ENCODE assay signal across 5 mouse cellular contexts in the genomic region with DNA sequence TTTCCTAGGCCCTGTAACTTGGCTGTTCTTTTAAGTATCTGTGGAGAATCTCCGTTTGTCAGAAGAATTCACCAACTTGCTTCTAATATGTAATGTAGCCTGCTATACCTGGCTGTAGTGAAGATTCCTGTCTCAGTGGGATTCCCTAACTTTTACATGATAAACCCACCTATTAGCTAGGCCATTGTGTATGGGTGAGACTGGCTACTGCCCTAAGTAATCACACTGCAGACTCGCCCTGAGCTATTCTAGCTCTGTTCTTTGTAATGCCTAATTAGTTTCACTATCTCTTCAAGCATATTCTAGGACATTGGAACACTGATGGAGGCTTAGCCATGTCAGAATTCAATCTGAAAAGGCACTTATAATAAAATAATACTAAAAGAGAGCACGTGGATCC. TPM values are rescaled to one million over a fixed set of nuclear protein-coding genes. Genes with fewer than 3 reads are reported as not detected.
"Had no signal": no experiment of that assay in that cellular context is flagged by ENCODE, and none has a peak within 500 bp of the region (broad histone marks: within the 10 kb centered on the region; RNA-seq: fewer than 3 reads in every experiment).

No protein-coding gene starts in this region.

RNA-seq across cellular contexts. Expression of a gene that starts 22.6 kb away (rescaled TPM):
- total RNA-seq: heart, postnatal 10 days; heart, postnatal 14 days; heart, postnatal 25 days; heart, postnatal 36 days; heart, postnatal 4 days had no signal

RNA-seq across cellular contexts. Expression of a gene that starts 28.2 kb away (rescaled TPM):
- total RNA-seq: heart, postnatal 25 days; heart, postnatal 4 days had no signal
